Mouse (Mus musculus): Measurements from ENCODE around the gene Tra2a. TPM values are rescaled to one million over a fixed set of nuclear protein-coding genes. Genes with fewer than 3 reads are reported as not detected.

Gene Tra2a
- 48.8 and 52.4 TPM in 2 replicates for polyA plus RNA-seq (2012; rRNA removed)

GRCm38 (mm10) chr6:49263847-49264243 lies at the start of gene Tra2a:
Tra2a (minus strand) TSS chr6:49264033.

DNA sequence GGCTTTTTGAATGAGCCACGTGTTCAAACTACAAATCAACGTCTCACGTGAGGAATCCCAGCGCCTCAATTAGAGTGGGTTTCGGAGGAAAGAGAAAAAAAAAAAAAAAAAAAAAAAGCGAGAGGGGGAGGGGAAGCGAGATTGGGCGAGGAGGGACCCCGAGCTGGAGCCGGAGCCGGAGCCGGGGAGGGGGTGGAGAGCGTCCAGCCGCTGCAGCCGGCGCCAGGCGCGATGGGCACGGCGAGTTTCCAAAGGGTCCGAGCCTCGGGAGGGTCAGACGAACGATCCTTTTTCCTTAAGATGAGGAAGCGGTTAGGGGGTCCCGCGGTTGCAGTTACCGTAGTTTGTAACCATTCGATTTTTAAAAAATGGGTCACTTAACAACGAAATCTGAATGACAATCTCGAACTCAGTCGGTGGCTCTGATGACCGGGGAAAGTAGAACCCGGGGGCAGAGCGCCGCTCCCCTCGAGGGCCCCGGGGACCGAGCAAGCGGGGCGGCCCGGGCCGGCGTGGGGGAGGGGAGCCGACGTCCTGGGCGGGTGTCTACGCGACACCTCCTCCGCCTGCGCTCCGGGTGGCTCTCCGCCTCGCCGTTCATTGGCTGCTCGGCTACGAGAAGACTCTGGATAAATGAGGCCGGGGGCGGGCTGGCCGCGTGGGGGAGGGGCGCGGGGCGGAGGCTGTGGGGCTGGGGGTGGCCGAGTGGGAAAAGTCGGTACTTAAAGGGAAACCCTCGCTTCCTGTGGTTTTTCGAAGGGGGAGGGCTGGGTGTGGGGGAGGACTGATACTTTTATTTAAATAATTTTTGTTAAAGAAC lies 48.7 kb downstream of the Tra2a start, which contains the start of gene Igf2bp3:
Igf2bp3 (minus strand) TSS at position 30 of the 820 bp plus-strand sequence.

Other genes starting within 250 kb of the Tra2a start
- 0.38 and 0.46 TPM in 2 replicates for gene Gpnmb, start 227.5 kb downstream of the Tra2a start, polyA plus RNA-seq (2012; rRNA removed)
- 14.3 and 14.5 TPM in 2 replicates for gene Malsu1, start 190.2 kb downstream of the Tra2a start, polyA plus RNA-seq (2012; rRNA removed)
- gene Igf2bp3, start 49.1 kb downstream of the Tra2a start, polyA plus RNA-seq (2012; rRNA removed): 8.6 and 9.5 TPM in 2 replicates
- gene Ccdc126, start 55.2 kb upstream of the Tra2a start, polyA plus RNA-seq (2012; rRNA removed): 2.2 and 2.4 TPM in 2 replicates
- gene Fam221a, start 103.7 kb upstream of the Tra2a start, polyA plus RNA-seq (2012; rRNA removed): 2.2 and 2.3 TPM in 2 replicates
- not detected in 2 replicates for gene Stk31, start 131.6 kb upstream of the Tra2a start, polyA plus RNA-seq (2012; rRNA removed)